Mouse (Mus musculus) liver, adult 2 months (tissue): ENCODE measurements at regions not wholly inside any gene's neighbourhood (a gene's known extent, or its start where the extent isn't known, plus 50 kb on each side); places are given as distances from the start of the nearest gene placed in this dataset.
A peak's percentile ranks its signal among the peaks of the same experiment; 100 is the strongest.

Experiments
- DNase-seq: peaks from one replicate; pipeline ENCODE4 v3.0.0-alpha.2; 2011; ENCODE audit warnings: low read depth, low spot score; ENCODE audit errors: extremely low read depth
- H3K27ac ChIP-seq: fragments of 200-500 bp; replicated peaks from 2 replicates; pipeline ENCODE4 v1.5.1; 2012; ENCODE audit warnings: low read depth, mild to moderate bottlenecking, control low read depth, inconsistent platforms, low read length; ENCODE audit not compliant: insufficient read depth
- H3K27me3 ChIP-seq: fragments of 200-500 bp; 2 replicates; pipeline ENCODE4 v1.6.1; 2012; ENCODE audit warnings: mild to moderate bottlenecking, moderate library complexity, low read length, inconsistent platforms; ENCODE audit not compliant: control insufficient read depth, insufficient read depth
- H3K36me3 ChIP-seq: fragments of 200-500 bp; 2 replicates; pipeline ENCODE4 v1.6.1; 2012; ENCODE audit warnings: low read length, inconsistent platforms; ENCODE audit not compliant: control insufficient read depth, insufficient read depth
- H3K4me1 ChIP-seq: fragments of 200-500 bp; 2 replicates; pipeline ENCODE4 v1.6.1; 2011; ENCODE audit warnings: low read length; ENCODE audit not compliant: control insufficient read depth, insufficient read depth
- H3K4me3 ChIP-seq: fragments of 200-500 bp; 2 replicates; pipeline ENCODE4 v1.5.1; 2011; ENCODE audit warnings: low read depth, mild to moderate bottlenecking, control low read depth, low read length, moderate library complexity; ENCODE audit not compliant: insufficient read depth
- H3K79me2 ChIP-seq: fragments of 200-500 bp; 2 replicates; pipeline ENCODE4 v1.6.1; 2012; ENCODE audit warnings: inconsistent platforms, mild to moderate bottlenecking, low read length, moderate library complexity; ENCODE audit not compliant: control insufficient read depth, insufficient read depth
- H3K9ac ChIP-seq: fragments of 200-500 bp; 2 replicates; pipeline ENCODE4 v1.6.1; 2012; ENCODE audit warnings: low read depth, mild to moderate bottlenecking, control low read depth, inconsistent platforms, low read length
- CTCF ChIP-seq: fragments of 200-500 bp; IDR thresholded peaks from 2 replicates; pipeline ENCODE4 v1.5.1; 2011; ENCODE audit warnings: low read depth, low read length, control low read depth
- POLR2A ChIP-seq: fragments of 200-500 bp; IDR thresholded peaks from 2 replicates; pipeline ENCODE4 v1.6.1; 2011; ENCODE audit warnings: low read length, control low read depth; ENCODE audit not compliant: insufficient read depth; ENCODE audit errors: extremely low read depth
- WGBS: fragments of 180-500 bp; shearing (Covaris S2); methylation state at CpG from one replicate; pipeline ENCODE4 v1.1.7; 2018; 5-methylcytosine and 5-hydroxymethylcytosine counted together

DNA sequence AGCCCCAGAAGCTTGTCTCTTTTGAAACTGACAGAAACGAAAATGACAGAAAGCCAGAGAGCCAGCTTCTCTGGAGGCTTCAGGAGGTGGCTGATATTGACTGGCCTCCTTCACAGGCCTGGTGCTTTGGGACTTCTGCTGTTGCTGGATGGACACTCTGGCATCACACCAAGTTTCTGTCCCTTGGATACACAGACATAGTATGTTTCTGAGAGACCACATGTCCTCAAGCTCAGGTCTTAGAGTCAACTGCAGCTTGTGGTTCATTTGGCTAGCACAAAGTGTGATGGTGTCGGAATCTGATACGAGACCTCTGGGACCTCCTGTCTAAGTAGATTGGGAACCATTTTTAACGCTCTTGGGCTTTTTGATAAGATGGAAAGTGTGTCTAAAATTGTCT, 502.0 kb downstream of the Sqor start:
- H3K79me2 ChIP-seq: no peaks in the 10 kb centered on the region
- no peak overlapping the region for H3K9ac ChIP-seq
- no peaks in the 10 kb centered on the region for H3K27me3 ChIP-seq
- no peak overlapping the region for H3K27ac ChIP-seq
- no peak for TF ChIP-seq CTCF
- no peak overlapping the region for H3K4me3 ChIP-seq
- DNase-seq: no peak
- 74% methylated on average over 4 of the region's 4 CpGs for WGBS
- no peaks in the 10 kb centered on the region for H3K4me1 ChIP-seq
- no peaks in the 10 kb centered on the region for H3K36me3 ChIP-seq

GRCm38 (mm10) chr2:123274866-123275735, 510.1 kb downstream of the Sqor start:
- no peaks in the 10 kb centered on the region for H3K36me3 ChIP-seq
- H3K79me2 ChIP-seq: no peaks in the 10 kb centered on the region
- H3K4me3 ChIP-seq: no peak overlapping the region
- H3K27me3 ChIP-seq: no peaks in the 10 kb centered on the region
- H3K4me1 ChIP-seq: no peaks in the 10 kb centered on the region
- no peak overlapping the region for H3K9ac ChIP-seq
- no peak for DNase-seq
- H3K27ac ChIP-seq: no peak overlapping the region
- 74% methylated on average over 9 of the region's 9 CpGs for whole genome bisulfite sequencing
- TF ChIP-seq CTCF: no peak

GRCm38 (mm10) chr2:123275736-123276330, 510.8 kb downstream of the Sqor start:
- no peak for DNase-seq
- Histone ChIP-seq H3K36me3 (no peaks in the 10 kb centered on the region), H3K27ac (no peak overlapping the region), H3K27me3 (no peaks in the 10 kb centered on the region), H3K9ac (no peak overlapping the region), H3K4me1 (no peaks in the 10 kb centered on the region), H3K79me2 (no peaks in the 10 kb centered on the region), H3K4me3 (no peak overlapping the region)
- TF ChIP-seq POLR2A: no peak
- no peak for TF ChIP-seq CTCF
- WGBS: 75% methylated on average over 6 of the region's 6 CpGs

- Histone ChIP-seq H3K9ac (no peak overlapping the region), H3K27ac (no peak overlapping the region), H3K79me2 (no peaks in the 10 kb centered on the region), H3K36me3 (no peaks in the 10 kb centered on the region), H3K27me3 (0 out of 2 replicates have a peak, but pooled peaks cover 2% of the 10 kb centered on the region), H3K4me3 (no peak overlapping the region), H3K4me1 (no peaks in the 10 kb centered on the region)
- WGBS: 65% methylated on average over 6 of the region's 6 CpGs
- TF ChIP-seq POLR2A (no peak), CTCF (no peak)
- no peak for DNase-seq
Observed at GRCm38 (mm10) chr2:123311554-123312276, 546.7 kb downstream of the Sqor start.

- no peak overlapping the region for H3K4me3 ChIP-seq
- H3K27ac ChIP-seq: no peak overlapping the region
- H3K4me1 ChIP-seq: no peaks in the 10 kb centered on the region
- no peaks in the 10 kb centered on the region for H3K79me2 ChIP-seq
- no peak for TF ChIP-seq POLR2A
- TF ChIP-seq CTCF: peak; percentile 43; the same call in 1 of the 2 replicates
- H3K36me3 ChIP-seq: no peaks in the 10 kb centered on the region
- 20% methylated on average over 8 of the region's 8 CpGs for WGBS
- 0 out of 2 replicates have a peak, but pooled peaks cover 2% of the 10 kb centered on the region for H3K27me3 ChIP-seq
- DNase-seq: peak; percentile 29
- H3K9ac ChIP-seq: no peak overlapping the region
Observed at GRCm38 (mm10) chr2:123312277-123312617, 547.2 kb downstream of the Sqor start.
